Mouse (Mus musculus) embryonic facial prominence, embryonic 12.5 days (tissue): ENCODE measurements around the gene Bcat2. TPM values are rescaled to one million over a fixed set of nuclear protein-coding genes. Genes with fewer than 3 reads are reported as not detected.

ENCODE experiments used
- ATAC-seq: fragments of 200-750 bp; cut with Nextera tagmentation; 2 replicates; pipeline ENCODE4 v1.8.0; 2017; ENCODE audit not compliant: insufficient number of reproducible peaks, insufficient read depth, low FRiP score, low TSS enrichment
- H3K27ac ChIP-seq: fragments of 300-500 bp; sonication (generic); 2 replicates; pipeline ENCODE4 v1.5.1; 2016; ENCODE audit warnings: mild to moderate bottlenecking
- H3K27me3 ChIP-seq: fragments of 300-500 bp; sonication (generic); 2 replicates; pipeline ENCODE4 v1.6.1; 2016; ENCODE audit warnings: mild to moderate bottlenecking, moderate library complexity
- H3K36me3 ChIP-seq: fragments of 300-500 bp; sonication (generic); 2 replicates; pipeline ENCODE4 v1.6.1; 2016; ENCODE audit warnings: mild to moderate bottlenecking
- H3K4me1 ChIP-seq: fragments of 300-500 bp; sonication (generic); 2 replicates; pipeline ENCODE4 v1.6.1; 2016
- H3K4me2 ChIP-seq: fragments of 300-500 bp; sonication (generic); replicated peaks from 2 replicates; pipeline ENCODE4 v1.6.1; 2016; ENCODE audit warnings: mild to moderate bottlenecking, moderate library complexity
- H3K4me3 ChIP-seq: fragments of 300-500 bp; sonication (generic); 2 replicates; pipeline ENCODE4 v1.5.1; 2016; ENCODE audit warnings: mild to moderate bottlenecking
- H3K9ac ChIP-seq: fragments of 300-500 bp; sonication (generic); 2 replicates; pipeline ENCODE4 v1.6.1; 2016; ENCODE audit warnings: mild to moderate bottlenecking, moderate library complexity
- H3K9me3 ChIP-seq: fragments of 300-500 bp; sonication (generic); 2 replicates; pipeline ENCODE4 v1.6.1; 2016; ENCODE audit warnings: mild to moderate bottlenecking, moderate library complexity
- WGBS: fragments of 180-500 bp; shearing (Covaris S2); methylation state at CpG from one replicate; pipeline ENCODE4 v1.1.7; 2016; 5-methylcytosine and 5-hydroxymethylcytosine counted together
- polyA plus RNA-seq: library from polyadenylated mRNA; unstranded; fragments of >200 nt; fragmentation: Nextera tagmentation; extraction: Ambion mirVana; gene quantifications from 2 replicates; pipeline ENCODE4 v1.2.1, GENCODE M21; 2016

The Bcat2 gene
- polyA plus RNA-seq, 1 experiment from 2014 or later = 59.3 TPM

- no peak overlapping the region for H3K4me2 ChIP-seq
- H3K27ac ChIP-seq = no peak overlapping the region
- no peak for ATAC-seq
- H3K9ac ChIP-seq = no peak overlapping the region
- WGBS = 89% methylated on average over 7 of the region's 7 CpGs
- no peaks in the 10 kb centered on the region for H3K27me3 ChIP-seq
- H3K9me3 ChIP-seq = no peaks in the 10 kb centered on the region
- H3K36me3 ChIP-seq = 0 out of 2 replicates have a peak, but pooled peaks cover 3% of the 10 kb centered on the region
- H3K4me1 ChIP-seq = no peaks in the 10 kb centered on the region
- no peak overlapping the region for H3K4me3 ChIP-seq
Observed at GRCm38 (mm10) chr7:45591880-45592279, 21.9 kb downstream of the Bcat2 start.

GRCm38 (mm10) chr7:45593118-45593815 is 23.3 kb downstream of the Bcat2 start:
- Histone ChIP-seq H3K27me3 (no peaks in the 10 kb centered on the region), H3K4me2 (no peak overlapping the region), H3K27ac (no peak overlapping the region), H3K9me3 (no peaks in the 10 kb centered on the region), H3K9ac (no peak overlapping the region), H3K4me3 (no peak overlapping the region), H3K4me1 (no peaks in the 10 kb centered on the region), H3K36me3 (no peaks in the 10 kb centered on the region)
- no peak for ATAC-seq
- WGBS = 17% methylated on average over 10 of the region's 10 CpGs

- Histone ChIP-seq H3K27me3 (no peaks in the 10 kb centered on the region), H3K4me1 (no peaks in the 10 kb centered on the region), H3K9me3 (no peaks in the 10 kb centered on the region), H3K36me3 (no peaks in the 10 kb centered on the region), H3K4me2 (no peak overlapping the region), H3K4me3 (no peak overlapping the region), H3K9ac (no peak overlapping the region), H3K27ac (no peak overlapping the region)
- no peak for ATAC-seq
- 72% methylated on average over 4 of the region's 4 CpGs for WGBS
Observed at GRCm38 (mm10) chr7:45595176-45595575, 25.2 kb downstream of the Bcat2 start.

- Histone ChIP-seq H3K4me1 (no peaks in the 10 kb centered on the region), H3K27me3 (no peaks in the 10 kb centered on the region), H3K27ac (no peak overlapping the region), H3K4me3 (no peak overlapping the region), H3K4me2 (no peak overlapping the region), H3K9me3 (no peaks in the 10 kb centered on the region), H3K9ac (no peak overlapping the region), H3K36me3 (no peaks in the 10 kb centered on the region)
- no peak for ATAC-seq
- 82% methylated on average over 1 of the region's 1 CpGs for WGBS
Observed at GRCm38 (mm10) chr7:45596107-45596506, 26.2 kb downstream of the Bcat2 start.

DNA sequence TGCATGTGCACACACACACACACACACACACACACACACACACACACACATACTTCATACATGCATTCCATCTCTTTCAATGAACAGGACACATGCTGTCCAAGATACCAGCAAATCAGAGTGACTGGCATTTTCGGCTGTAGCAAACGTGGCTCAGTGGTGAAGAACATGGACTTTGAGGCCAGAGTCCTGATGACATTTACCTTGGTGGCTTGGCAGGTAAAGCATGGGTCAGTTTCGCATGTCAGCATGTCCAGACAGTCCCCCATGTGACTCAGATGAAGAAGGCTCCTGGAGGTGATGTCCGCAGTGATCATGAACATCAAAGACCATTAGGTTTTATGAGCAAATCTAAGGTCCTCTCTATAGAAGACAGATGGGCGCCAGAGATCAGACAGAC is 27.1 kb downstream of the Bcat2 start:
- H3K4me3 ChIP-seq = no peak overlapping the region
- H3K36me3 ChIP-seq = no peaks in the 10 kb centered on the region
- no peaks in the 10 kb centered on the region for H3K27me3 ChIP-seq
- H3K9ac ChIP-seq = no peak overlapping the region
- no peak overlapping the region for H3K27ac ChIP-seq
- ATAC-seq = no peak
- no peaks in the 10 kb centered on the region for H3K4me1 ChIP-seq
- no peak overlapping the region for H3K4me2 ChIP-seq
- WGBS = 82% methylated on average over 5 of the region's 5 CpGs
- no peaks in the 10 kb centered on the region for H3K9me3 ChIP-seq

DNA sequence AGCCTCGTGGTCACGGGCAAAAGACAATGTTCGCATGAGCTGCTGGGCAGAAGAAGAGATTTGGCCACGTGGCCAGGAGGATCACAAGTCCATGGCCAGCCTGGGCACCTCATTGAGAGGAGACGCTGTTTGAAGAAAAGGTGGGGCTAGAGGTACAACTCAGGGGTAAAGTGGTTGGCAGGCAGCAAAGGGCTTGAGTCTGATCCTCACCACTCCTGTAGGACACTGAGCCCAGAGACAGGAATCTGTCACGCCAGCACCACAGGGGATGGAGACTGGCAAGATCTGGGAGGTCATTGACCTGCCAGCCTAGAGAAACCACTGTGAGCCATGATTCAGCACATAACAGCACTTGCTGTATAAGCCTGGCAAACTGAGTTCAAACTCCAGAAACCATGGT is 27.6 kb downstream of the Bcat2 start:
- Histone ChIP-seq H3K4me2 (no peak overlapping the region), H3K27ac (no peak overlapping the region), H3K4me3 (no peak overlapping the region), H3K36me3 (no peaks in the 10 kb centered on the region), H3K9ac (no peak overlapping the region), H3K9me3 (no peaks in the 10 kb centered on the region), H3K4me1 (no peaks in the 10 kb centered on the region), H3K27me3 (no peaks in the 10 kb centered on the region)
- 93% methylated on average over 6 of the region's 6 CpGs for WGBS
- ATAC-seq = no peak

DNA sequence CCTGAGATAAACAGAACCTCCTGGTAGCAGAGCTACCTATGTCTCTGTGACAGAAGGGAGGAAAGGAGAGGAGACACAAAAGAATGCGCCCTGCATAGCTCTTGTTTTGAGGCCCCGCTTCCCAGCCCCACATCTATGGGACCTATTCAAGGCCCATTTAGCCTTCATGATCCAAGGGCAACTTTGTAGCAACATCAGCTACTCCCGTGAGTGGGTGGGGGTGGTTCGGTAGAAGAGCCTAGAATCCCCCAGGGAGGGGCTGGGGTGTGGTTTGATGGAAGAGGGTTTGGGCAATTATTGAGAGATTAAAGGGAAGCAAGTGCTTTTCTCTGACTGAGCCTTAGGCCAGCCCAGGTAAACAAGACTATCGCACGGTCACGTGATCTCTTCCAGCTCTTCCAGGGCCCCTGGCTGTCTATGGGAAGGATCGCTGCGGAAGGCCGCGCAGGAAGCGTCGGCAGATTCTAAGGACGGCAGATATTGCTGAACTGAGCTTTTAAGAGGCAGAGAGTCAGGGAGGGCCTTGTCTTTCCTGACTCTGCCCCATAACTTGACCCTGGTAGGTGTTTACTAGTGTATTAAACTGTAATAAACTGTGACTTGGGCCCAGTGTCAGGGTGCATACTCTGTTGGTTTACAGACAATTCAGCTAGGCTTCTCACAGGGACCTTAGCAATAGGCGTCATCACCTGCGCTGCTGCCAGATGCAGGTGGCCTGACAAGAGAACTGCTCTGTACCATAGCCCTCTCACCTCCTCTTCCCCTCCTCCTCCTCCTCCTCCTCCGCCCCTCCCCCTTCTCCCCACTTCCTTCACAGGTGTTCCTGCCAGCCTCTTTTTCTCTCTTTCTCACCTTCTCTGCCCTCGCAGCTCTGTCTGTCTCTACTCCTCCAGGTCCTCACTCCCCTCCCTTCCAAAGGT is 29.3 kb downstream of the Bcat2 start:
- Histone ChIP-seq H3K9me3 (no peaks in the 10 kb centered on the region), H3K4me2 (no peak overlapping the region), H3K27ac (no peak overlapping the region), H3K4me1 (no peaks in the 10 kb centered on the region), H3K27me3 (no peaks in the 10 kb centered on the region), H3K36me3 (no peaks in the 10 kb centered on the region), H3K4me3 (no peak overlapping the region), H3K9ac (no peak overlapping the region)
- ATAC-seq = no peak
- WGBS = 45% methylated on average over 18 of the region's 18 CpGs

- Histone ChIP-seq H3K4me2 (no peak overlapping the region), H3K9me3 (no peaks in the 10 kb centered on the region), H3K27me3 (no peaks in the 10 kb centered on the region), H3K9ac (no peak overlapping the region), H3K4me3 (no peak overlapping the region), H3K4me1 (no peaks in the 10 kb centered on the region), H3K27ac (no peak overlapping the region), H3K36me3 (no peaks in the 10 kb centered on the region)
- 74% methylated on average over 9 of the region's 9 CpGs for WGBS
- ATAC-seq = no peak
Observed at GRCm38 (mm10) chr7:45605704-45606289, 35.8 kb downstream of the Bcat2 start.

DNA sequence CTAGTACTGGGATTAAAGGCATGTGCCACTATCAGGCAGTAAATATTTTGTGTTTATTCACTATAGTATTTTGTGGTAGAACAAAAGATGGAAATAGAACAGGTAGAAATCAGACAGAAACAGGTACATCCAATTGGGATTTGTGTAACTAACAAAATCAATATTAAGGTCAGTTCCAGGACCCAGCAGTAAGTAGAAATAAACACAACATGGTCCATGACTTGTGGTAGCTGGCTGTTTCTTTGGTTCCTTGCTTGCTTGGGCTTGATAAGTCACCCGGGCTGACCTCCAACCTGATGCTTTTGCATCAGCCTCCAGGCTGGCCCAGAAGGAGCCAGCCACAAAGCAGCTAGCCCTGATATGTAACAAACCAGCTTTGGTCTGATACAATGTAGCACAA is 39.6 kb downstream of the Bcat2 start:
- 76% methylated on average over 1 of the region's 1 CpGs for WGBS

DNA sequence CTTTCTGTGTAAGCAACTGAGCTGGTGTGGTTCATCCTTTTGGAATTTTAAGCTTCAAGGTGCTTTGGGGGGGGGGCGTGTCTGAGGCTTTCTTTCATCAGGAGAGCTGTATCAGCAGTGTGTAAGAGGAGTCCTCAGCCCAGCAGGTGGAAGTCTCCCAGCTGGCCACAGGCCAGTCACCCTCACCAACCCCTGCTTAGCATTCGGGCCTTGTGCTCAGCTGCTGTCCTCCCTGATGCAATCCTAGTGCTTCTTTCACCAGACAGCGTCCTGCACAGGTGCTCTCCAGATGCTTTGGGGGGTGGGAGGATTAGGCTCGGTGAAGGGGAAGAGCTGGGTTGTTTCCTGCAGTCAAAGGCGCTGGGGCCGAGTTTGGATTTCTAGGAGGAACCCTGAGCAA is 46.3 kb downstream of the Bcat2 start:
- peak overlapping the region; percentile 57; the same call in 1 of the 2 replicates for H3K27ac ChIP-seq
- peak; percentile 72 for ATAC-seq
- no peak overlapping the region for H3K9ac ChIP-seq
- peaks cover 48% of the 10 kb centered on the region for H3K27me3 ChIP-seq
- no peaks in the 10 kb centered on the region for H3K36me3 ChIP-seq
- no peaks in the 10 kb centered on the region for H3K9me3 ChIP-seq
- WGBS = 7% methylated on average over 6 of the region's 6 CpGs
- H3K4me3 ChIP-seq = no peak overlapping the region
- H3K4me1 ChIP-seq = peaks cover 16% of the 10 kb centered on the region
- H3K4me2 ChIP-seq = no peak overlapping the region

More for the DNA sequence above, 39.6 kb downstream of the Bcat2 start:
- Histone ChIP-seq H3K4me1 (no peaks in the 10 kb centered on the region), H3K9ac (no peak overlapping the region), H3K36me3 (no peaks in the 10 kb centered on the region), H3K27ac (no peak overlapping the region), H3K4me2 (no peak overlapping the region), H3K27me3 (no peaks in the 10 kb centered on the region), H3K9me3 (no peaks in the 10 kb centered on the region), H3K4me3 (no peak overlapping the region)
- no peak for ATAC-seq

GRCm38 (mm10) chr7:45617042-45617695 is 47.2 kb downstream of the Bcat2 start, which contains the start of gene Fut1:
TSS of gene Fut1 (plus strand) at chr7:45617289.
- H3K4me1 ChIP-seq = peaks cover 16% of the 10 kb centered on the region
- peak within 1 kb of the TSS; percentile 25; the same call in 1 of the 2 replicates for H3K9ac ChIP-seq
- peaks cover 48% of the 10 kb centered on the region for H3K27me3 ChIP-seq
- H3K4me3 ChIP-seq = peak within 1 kb of the TSS; percentile 26
- no peaks in the 10 kb centered on the region for H3K36me3 ChIP-seq
- peak within 1 kb of the TSS; percentile 45 for H3K4me2 ChIP-seq
- ATAC-seq = 0 out of 2 replicates have a peak, but pooled peaks have one; percentile 13
- WGBS = 4% methylated on average over 31 of the region's 31 CpGs
- peak within 1 kb of the TSS; percentile 57; the same call in 1 of the 2 replicates for H3K27ac ChIP-seq
- no peaks in the 10 kb centered on the region for H3K9me3 ChIP-seq
